Mouse (Mus musculus) forebrain, embryonic 14.5 days (tissue): ENCODE measurements around the gene Pomc. TPM values are rescaled to one million over a fixed set of nuclear protein-coding genes. Genes with fewer than 3 reads are reported as not detected.
"Not testable (repeated sequence)": the region's sequence is repeated elsewhere in the genome, so short reads cannot be mapped to it uniquely, and the experiment has no call there.

ENCODE experiments used
- ATAC-seq: fragments of 200-750 bp; cut with Nextera tagmentation; 2 replicates; pipeline ENCODE4 v1.8.0; 2017; ENCODE audit warnings: mild to moderate bottlenecking, moderate library complexity
- DNase-seq: peaks from one replicate; pipeline ENCODE4 v3.0.0-alpha.2; 2015; ENCODE audit warnings: low spot score
- H3K27ac ChIP-seq: fragments of 300-500 bp; sonication (generic); 2 replicates; pipeline ENCODE4 v1.5.1; 2014; ENCODE audit warnings: low read depth, mild to moderate bottlenecking, control low read depth, low read length, moderate library complexity
- H3K27me3 ChIP-seq: fragments of 300-500 bp; sonication (generic); replicated peaks from 2 replicates; pipeline ENCODE4 v1.6.1; 2014; ENCODE audit warnings: low read length, control low read depth, mixed read lengths; ENCODE audit not compliant: control insufficient read depth, insufficient read depth
- H3K36me3 ChIP-seq: fragments of 300-500 bp; sonication (generic); 2 replicates; pipeline ENCODE4 v1.6.1; 2014; ENCODE audit warnings: low read length, control low read depth; ENCODE audit not compliant: control insufficient read depth, insufficient read depth
- H3K4me1 ChIP-seq: fragments of 300-500 bp; sonication (generic); 2 replicates; pipeline ENCODE4 v1.6.1; 2014; ENCODE audit warnings: antibody characterized with exemption, low read length, control low read depth; ENCODE audit not compliant: control insufficient read depth, insufficient read depth
- H3K4me2 ChIP-seq: fragments of 300-500 bp; sonication (generic); 2 replicates; pipeline ENCODE4 v1.6.1; 2014; ENCODE audit warnings: mild to moderate bottlenecking, control low read depth, low read length
- H3K4me3 ChIP-seq: fragments of 300-500 bp; sonication (generic); 2 replicates; pipeline ENCODE4 v1.5.1; 2014; ENCODE audit warnings: low read depth, low read length, control low read depth
- H3K9ac ChIP-seq: fragments of 300-500 bp; sonication (generic); 2 replicates; pipeline ENCODE4 v1.6.1; 2014; ENCODE audit warnings: mild to moderate bottlenecking, low read length, control low read depth, moderate library complexity
- H3K9me3 ChIP-seq: fragments of 300-500 bp; sonication (generic); replicated peaks from 2 replicates; pipeline ENCODE4 v1.6.1; 2016; ENCODE audit warnings: low read length, control low read depth, mixed read lengths; ENCODE audit not compliant: control insufficient read depth
- WGBS: fragments of 180-500 bp; shearing (Covaris S2); extraction: QIAGEN DNeasy Blood & Tissue Kit; methylation state at CpG from one replicate; pipeline ENCODE4 v1.1.7; 2014; 5-methylcytosine and 5-hydroxymethylcytosine counted together
- polyA plus RNA-seq: library from polyadenylated mRNA; unstranded; fragments of >200 nt; fragmentation: Nextera tagmentation; extraction: Ambion mirVana; gene quantifications from 2 replicates; pipeline ENCODE4 v1.2.1, GENCODE M21; 2014

Pomc gene
- polyA plus RNA-seq, 1 experiment from 2014 or later, result 12.9 TPM

- Histone ChIP-seq H3K4me3 (no peak overlapping the region), H3K9ac (no peak overlapping the region), H3K4me2 (no peak overlapping the region), H3K27ac (no peak overlapping the region), H3K9me3 (no peaks in the 10 kb centered on the region), H3K36me3 (no peaks in the 10 kb centered on the region), H3K4me1 (peaks cover 3% of the 10 kb centered on the region; the same call in 1 of the 2 replicates), H3K27me3 (peaks cover 18% of the 10 kb centered on the region; the same call in 1 of the 2 replicates)
- ATAC-seq (no peak), DNase-seq (peak; percentile 57)
- WGBS, result 16% methylated on average over 3 of the region's 3 CpGs
Measured at GRCm38 (mm10) chr12:3956351-3956750, 1.6 kb downstream of the Pomc start.

- Histone ChIP-seq H3K4me2 (peak overlapping the region; percentile 94), H3K4me1 (peaks cover 3% of the 10 kb centered on the region; the same call in 1 of the 2 replicates), H3K4me3 (peak overlapping the region; percentile 70), H3K9ac (peak overlapping the region; percentile 89), H3K27me3 (peaks cover 8% of the 10 kb centered on the region; the same call in 1 of the 2 replicates), H3K27ac (peak overlapping the region; percentile 89), H3K36me3 (peaks cover 14% of the 10 kb centered on the region), H3K9me3 (no peaks in the 10 kb centered on the region)
- WGBS, result 3% methylated on average over 53 of the region's 53 CpGs
- ATAC-seq, result peak; percentile 98
- DNase-seq, result peak; percentile 96
Measured at GRCm38 (mm10) chr12:3959791-3960543, 5.2 kb downstream of the Pomc start.

DNA sequence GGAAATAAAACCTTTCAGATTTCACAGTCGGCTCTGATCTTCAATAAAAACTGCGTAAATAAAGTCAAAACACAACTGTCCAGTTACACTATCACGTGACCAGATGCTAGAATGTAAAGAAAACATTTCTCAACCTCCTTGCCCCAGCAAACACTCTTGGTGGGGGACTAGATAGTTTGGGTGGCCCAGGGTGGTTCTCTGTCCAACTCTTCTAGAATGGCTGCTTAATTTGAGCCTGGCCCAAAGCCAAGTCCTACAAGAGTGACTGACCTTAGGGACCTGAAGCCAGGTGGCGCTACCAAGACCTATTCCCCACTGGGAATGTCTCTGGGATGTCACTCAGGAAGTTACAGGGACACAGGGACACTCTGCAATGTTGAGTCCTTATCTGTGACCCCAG is 5.8 kb downstream of the Pomc start:
- no peaks in the 10 kb centered on the region for H3K9me3 ChIP-seq
- DNase-seq (no peak), ATAC-seq (no peak)
- H3K9ac ChIP-seq, result peak overlapping the region; percentile 89
- peak overlapping the region; percentile 94 for H3K4me2 ChIP-seq
- H3K36me3 ChIP-seq, result peaks cover 18% of the 10 kb centered on the region
- H3K4me3 ChIP-seq, result peak overlapping the region; percentile 70
- 0 out of 2 replicates have a peak overlapping the region, but pooled peaks have one; percentile 89 for H3K27ac ChIP-seq
- WGBS, result 49% methylated on average over 4 of the region's 4 CpGs
- peaks cover 4% of the 10 kb centered on the region; the same call in 1 of the 2 replicates for H3K27me3 ChIP-seq
- H3K4me1 ChIP-seq, result peaks cover 3% of the 10 kb centered on the region; the same call in 1 of the 2 replicates

GRCm38 (mm10) chr12:3967196-3967595 is 12.4 kb downstream of the Pomc start:
- peaks cover 71% of the 10 kb centered on the region for H3K36me3 ChIP-seq
- no peak overlapping the region for H3K27ac ChIP-seq
- WGBS, result 96% methylated on average over 4 of the region's 4 CpGs

DNA sequence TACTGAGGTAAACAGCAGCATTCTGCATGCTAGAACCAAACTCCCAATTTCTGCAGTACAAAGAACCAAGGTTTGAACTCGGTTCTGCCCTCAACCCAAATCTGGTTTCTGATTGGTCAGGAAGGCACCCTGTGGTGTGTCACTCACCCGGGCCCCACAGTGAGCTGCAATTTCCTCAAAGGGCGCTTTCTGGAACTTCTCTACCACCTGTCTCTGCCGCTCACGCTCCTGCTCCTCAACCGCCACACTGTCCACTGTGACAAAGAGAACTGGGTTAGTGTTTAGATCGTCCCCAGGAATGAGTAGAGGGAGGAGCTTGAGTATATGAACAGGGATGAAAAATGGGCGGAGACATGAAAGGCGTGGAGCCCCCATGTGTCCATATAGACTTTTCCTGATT is 13.6 kb downstream of the Pomc start:
- H3K36me3 ChIP-seq, result peaks cover 75% of the 10 kb centered on the region
- no peaks in the 10 kb centered on the region for H3K9me3 ChIP-seq
- H3K4me2 ChIP-seq, result no peak overlapping the region
- H3K4me3 ChIP-seq, result no peak overlapping the region
- H3K27ac ChIP-seq, result no peak overlapping the region
- H3K4me1 ChIP-seq, result no peaks in the 10 kb centered on the region
- DNase-seq (no peak), ATAC-seq (no peak)
- no peaks in the 10 kb centered on the region for H3K27me3 ChIP-seq
- 70% methylated on average over 9 of the region's 9 CpGs for WGBS
- H3K9ac ChIP-seq, result no peak overlapping the region

More at GRCm38 (mm10) chr12:3967196-3967595, 12.4 kb downstream of the Pomc start:
- ATAC-seq (no peak), DNase-seq (no peak)
- no peaks in the 10 kb centered on the region for H3K4me1 ChIP-seq
- H3K27me3 ChIP-seq, result no peaks in the 10 kb centered on the region
- no peak overlapping the region for H3K4me2 ChIP-seq
- no peak overlapping the region for H3K9ac ChIP-seq
- no peaks in the 10 kb centered on the region for H3K9me3 ChIP-seq
- H3K4me3 ChIP-seq, result no peak overlapping the region

- not testable (repeated sequence) for DNase-seq, ATAC-seq
- WGBS, result 97% methylated on average over 6 of the region's 6 CpGs
Measured at GRCm38 (mm10) chr12:3973169-3973568, 18.4 kb downstream of the Pomc start.

DNA sequence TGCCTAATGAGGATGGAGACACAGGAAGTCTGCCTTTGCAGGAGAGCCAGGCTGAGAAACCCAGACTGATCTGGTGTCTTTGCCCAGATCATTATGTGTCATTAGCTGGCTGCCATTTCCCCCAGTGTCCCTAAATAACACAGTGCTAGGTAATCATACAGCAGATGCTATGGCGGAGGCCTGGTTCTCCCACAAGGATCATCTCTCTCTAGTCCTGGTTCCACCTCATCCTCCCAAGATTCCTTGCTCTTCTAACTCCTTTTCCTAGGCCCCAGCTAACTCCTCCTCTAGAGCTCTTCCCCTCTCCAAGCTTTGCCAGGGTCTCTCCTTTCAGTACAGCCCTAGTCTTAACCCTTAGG is 26.2 kb downstream of the Pomc start:
- Histone ChIP-seq H3K4me3 (peak overlapping the region; percentile 35; the same call in 1 of the 2 replicates), H3K9ac (0 out of 2 replicates have a peak overlapping the region, but pooled peaks have one; percentile 56), H3K36me3 (peaks cover 41% of the 10 kb centered on the region), H3K4me1 (0 out of 2 replicates have a peak, but pooled peaks cover 9% of the 10 kb centered on the region), H3K9me3 (no peaks in the 10 kb centered on the region), H3K4me2 (peak overlapping the region; percentile 81), H3K27ac (0 out of 2 replicates have a peak overlapping the region, but pooled peaks have one; percentile 21), H3K27me3 (no peaks in the 10 kb centered on the region)
- ATAC-seq (no peak; the same call in 1 of the 2 replicates), DNase-seq (no peak)
- WGBS, result 61% methylated on average over 1 of the region's 1 CpGs

More at GRCm38 (mm10) chr12:3973169-3973568, 18.4 kb downstream of the Pomc start:
- not testable (repeated sequence) for H3K4me3 ChIP-seq, H3K9ac ChIP-seq, H3K4me2 ChIP-seq, H3K9me3 ChIP-seq, H3K4me1 ChIP-seq, H3K27me3 ChIP-seq, H3K27ac ChIP-seq
- peaks cover 80% of the 10 kb centered on the region for H3K36me3 ChIP-seq

GRCm38 (mm10) chr12:3981350-3982131 is 26.8 kb downstream of the Pomc start:
- WGBS, result 1% methylated on average over 40 of the region's 41 CpGs
- Histone ChIP-seq H3K4me2 (peak overlapping the region; percentile 81), H3K9ac (peak overlapping the region; percentile 56), H3K27ac (peak overlapping the region; percentile 58; the same call in 1 of the 2 replicates), H3K9me3 (no peaks in the 10 kb centered on the region), H3K36me3 (peaks cover 36% of the 10 kb centered on the region), H3K27me3 (no peaks in the 10 kb centered on the region), H3K4me1 (0 out of 2 replicates have a peak, but pooled peaks cover 9% of the 10 kb centered on the region), H3K4me3 (peak overlapping the region; percentile 35)
- ATAC-seq (peak; percentile 88), DNase-seq (peak; percentile 87)
